In genomic region chr5:142701651-142702510, GRCm38 (mm10) we compare ENCODE assay signal across 8 mouse cellular contexts. TPM values are rescaled to one million over a fixed set of nuclear protein-coding genes. Genes with fewer than 3 reads are reported as not detected.
DNase-seq lines count a peak whose midpoint lies in the region; ATAC-seq and TF ChIP-seq lines count a peak whose summit lies in the region.

No protein-coding gene starts in this region.

- H3K9me3 ChIP-seq in kidney, embryonic 15.5 days (replicated peaks): no peaks in the 10 kb centered on the region
- H3K9me3 ChIP-seq in hindbrain, embryonic 10.5 days: no peaks in the 10 kb centered on the region
- H3K9me3 ChIP-seq in liver, postnatal 0 days (ENCODE audit: low read length): no peaks in the 10 kb centered on the region

- no peaks in the 10 kb centered on the region for H3K36me3 ChIP-seq in kidney, embryonic 15.5 days
- H3K36me3 ChIP-seq in hindbrain, embryonic 10.5 days: peaks cover 19% of the 10 kb centered on the region
- H3K36me3 ChIP-seq in liver, postnatal 0 days (replicated peaks; ENCODE audit: insufficient read depth, low read length): no peaks in the 10 kb centered on the region

- peaks cover 51% of the 10 kb centered on the region for H3K27me3 ChIP-seq in kidney, embryonic 15.5 days
- H3K27me3 ChIP-seq in hindbrain, embryonic 10.5 days (ENCODE audit: insufficient read depth, poor library complexity, severe bottlenecking): peaks cover 39% of the 10 kb centered on the region
- H3K27me3 ChIP-seq in liver, postnatal 0 days (ENCODE audit: insufficient read depth, low read length): peaks cover 37% of the 10 kb centered on the region

- H3K4me2 ChIP-seq in kidney, embryonic 15.5 days: peak overlapping the region; percentile 96
- H3K4me2 ChIP-seq in liver, postnatal 0 days (ENCODE audit: low read depth, low read length): peak overlapping the region; percentile 82

- peak overlapping the region; percentile 53 for H3K4me3 ChIP-seq in kidney, embryonic 15.5 days (replicated peaks)
- peak overlapping the region; percentile 83 for H3K4me3 ChIP-seq in hindbrain, embryonic 10.5 days
- peak overlapping the region; percentile 49 for H3K4me3 ChIP-seq in liver, postnatal 0 days (ENCODE audit: low read depth, low read length)

- DNase-seq in kidney, postnatal 25 days: no peak
- DNase-seq in adrenal gland, adult 2 months: peak; percentile 52
- DNase-seq in embryo, embryonic 11.5 days (ENCODE audit: low read depth, low spot score): peak; percentile 59
- peak; percentile 86 for DNase-seq in hindbrain, embryonic 10.5 days (ENCODE audit: low spot score)
- peak; percentile 80 for DNase-seq in liver, postnatal 0 days
- peak; percentile 84 for DNase-seq in retina, embryonic 14.5 days (ENCODE audit: low spot score)

- H3K4me1 ChIP-seq in kidney, embryonic 15.5 days: peaks cover 19% of the 10 kb centered on the region
- H3K4me1 ChIP-seq in hindbrain, embryonic 10.5 days (replicated peaks): peaks cover 31% of the 10 kb centered on the region
- H3K4me1 ChIP-seq in liver, postnatal 0 days (ENCODE audit: insufficient read depth): peaks cover 9% of the 10 kb centered on the region

- TF ChIP-seq EP300 in liver, postnatal 0 days (IDR thresholded peaks at IDR 0.05; ENCODE audit: low read depth): no peak

- H3K27ac ChIP-seq in kidney, embryonic 15.5 days: no peak overlapping the region
- H3K27ac ChIP-seq in hindbrain, embryonic 10.5 days: peak overlapping the region; percentile 84
- no peak overlapping the region for H3K27ac ChIP-seq in liver, postnatal 0 days (ENCODE audit: low read depth)

- WGBS in kidney, embryonic 15.5 days: 0% methylated on average over 70 of the region's 72 CpGs
- under 1% methylated on average over 72 of the region's 72 CpGs for WGBS in hindbrain, embryonic 10.5 days
- WGBS in liver, postnatal 0 days (ENCODE audit: insufficient replicate concordance): 2% methylated on average over 31 of the region's 72 CpGs

- peak; percentile 89 for ATAC-seq in kidney, embryonic 15.5 days (replicated peaks; ENCODE audit: low FRiP score)
- peak; percentile 76 for ATAC-seq in liver, postnatal 0 days
- no peak for ATAC-seq in activated CD4-positive, CD25-positive, alpha-beta regulatory T cell, adult 4 months

- no peak for TF ChIP-seq CTCF in liver, postnatal 0 days (IDR thresholded peaks at IDR 0.05; ENCODE audit: low read depth)

- peak overlapping the region; percentile 49 for H3K9ac ChIP-seq in kidney, embryonic 15.5 days
- H3K9ac ChIP-seq in liver, postnatal 0 days (replicated peaks): no peak overlapping the region; the same call in 1 of the 2 replicates

RNA-seq across cellular contexts. Expression of gene Slc29a4, which starts 9.6 kb away (rescaled TPM):
- 4.6 and 6.4 TPM in 2 replicates for polyA plus RNA-seq in kidney, embryonic 15.5 days (2015; fragmentation: Nextera tagmentation; extraction: Ambion mirVana)
- 10 to 100 TPM; 20.9 to 32.0 TPM for total RNA-seq in adrenal gland, adult 2 months (2021)
- 48.8 and 69.9 TPM in 2 replicates for polyA plus RNA-seq in adrenal gland, adult 2 months (2012; rRNA removed)
- 21.8 and 42.3 TPM in 2 replicates for polyA plus RNA-seq in hindbrain, embryonic 10.5 days (2016; fragmentation: Nextera tagmentation; extraction: Ambion mirVana)
- polyA plus RNA-seq in liver, postnatal 0 days (2015; fragmentation: Nextera tagmentation; extraction: Ambion mirVana): 0.07 and 0.16 TPM in 2 replicates
- polyA plus RNA-seq in activated CD4-positive, CD25-positive, alpha-beta regulatory T cell, adult 4 months (2017; shearing (Covaris generic)): under 1 TPM; 0.50 to 0.86 TPM

Comparison
In these comparisons a context has a peak if more than half of its experiments do, and no peak if none do; other contexts are left out.
1. DNase-seq: peak in adrenal gland, adult 2 months (single experiment), embryo, embryonic 11.5 days (single experiment), hindbrain, embryonic 10.5 days (single experiment), liver, postnatal 0 days (single experiment) and retina, embryonic 14.5 days (single experiment); none in kidney, postnatal 25 days (0 of 2).
2. Peak in every context shown above with its lines, with median percentiles within 50 percentile points of each other: H3K4me3 ChIP-seq.